Mouse (Mus musculus) C2C12 (cell line): ENCODE data around the gene Ino80b. TPM values are rescaled to one million over a fixed set of nuclear protein-coding genes. Genes with fewer than 3 reads are reported as not detected.

Source experiments
- H3K27me3 ChIP-seq: one replicate; pipeline ENCODE4 v1.6.1; 2011; ENCODE audit not compliant: control insufficient read depth, insufficient read depth, insufficient read length
- H3K36me3 ChIP-seq: one replicate; pipeline ENCODE4 v1.6.1; 2011; ENCODE audit not compliant: control insufficient read depth, insufficient read depth
- H3K4me3 ChIP-seq: one replicate; pipeline ENCODE4 v1.5.1; 2011; ENCODE audit warnings: mild to moderate bottlenecking, control low read depth; ENCODE audit not compliant: poor library complexity, insufficient read depth, severe bottlenecking
- H3K79me2 ChIP-seq: one replicate; pipeline ENCODE4 v1.6.1; 2011; ENCODE audit not compliant: control insufficient read depth, insufficient read depth
- H3K79me3 ChIP-seq: one replicate; pipeline ENCODE4 v1.6.1; 2011; ENCODE audit warnings: low read depth, control low read depth
- H3ac ChIP-seq: one replicate; pipeline ENCODE3; 2011; ENCODE audit warnings: low read depth; ENCODE audit not compliant: control insufficient read depth, insufficient read length
- CEBPB ChIP-seq: IDR thresholded peaks from one replicate; pipeline ENCODE4 v1.6.1; 2011; ENCODE audit warnings: low read depth, mild to moderate bottlenecking, control low read depth, moderate library complexity
- CTCF ChIP-seq: IDR thresholded peaks from one replicate; pipeline ENCODE4 v1.5.1; 2011; ENCODE audit not compliant: control insufficient read depth, insufficient read depth, insufficient read length
- FOSL1 ChIP-seq: IDR thresholded peaks from one replicate; pipeline ENCODE4 v1.8.0; 2011; ENCODE audit warnings: mild to moderate bottlenecking, low read length; ENCODE audit not compliant: poor library complexity, insufficient read depth, severe bottlenecking
- MAX ChIP-seq: IDR thresholded peaks from one replicate; pipeline ENCODE4 v1.6.1; 2011; ENCODE audit warnings: mild to moderate bottlenecking, control low read depth
- MYOD1 ChIP-seq: IDR thresholded peaks from one replicate; pipeline ENCODE4 v1.6.1; 2011; ENCODE audit warnings: low read depth; ENCODE audit not compliant: control insufficient read depth, insufficient read length
- MYOG ChIP-seq: IDR thresholded peaks from one replicate; pipeline ENCODE4 v1.6.1; 2011; ENCODE audit not compliant: control insufficient read depth, insufficient read length; ENCODE audit errors: extremely low read depth
- USF1 ChIP-seq: IDR thresholded peaks from one replicate; pipeline ENCODE4 v1.6.1; 2011; ENCODE audit warnings: low read depth, mild to moderate bottlenecking, control low read depth, moderate library complexity
- microRNA-seq: library from miRNA; unstranded; fragments of <30 nt; microRNA quantifications from one replicate; pipeline ENCODE4, GENCODE M21; 2019; ENCODE audit warnings: borderline microRNAs expressed
- polyA plus RNA-seq: library from polyadenylated mRNA; unstranded; fragments of >200 nt; fragmentation: generic; extraction: Trizol; gene quantifications from one replicate; pipeline ENCODE4 v1.2.1, GENCODE M21; 2012; ENCODE audit warnings: missing spikeins

The Ino80b gene
- polyA plus RNA-seq, 1 experiment, result 33.6 TPM

- peak overlapping the region; percentile 80 for H3K4me3 ChIP-seq
Observed at GRCm38 (mm10) chr6:83078324-83078858, 46.8 kb downstream of the Ino80b start.

GRCm38 (mm10) chr6:83077630-83078323 is 47.5 kb downstream of the Ino80b start, which contains the start of gene Pcgf1:
TSS of gene Pcgf1 (plus strand) at chr6:83077869.
- TF ChIP-seq USF1, result no peak
- no peak for TF ChIP-seq MYOD1
- no peak for TF ChIP-seq MYOG
- TF ChIP-seq CTCF, result no peak
- no peak for TF ChIP-seq MAX
- TF ChIP-seq CEBPB, result no peak
- no peak for TF ChIP-seq FOSL1
- Histone ChIP-seq H3K79me3 (peaks cover 6% of the 10 kb centered on the region), H3K4me3 (peak within 1 kb of the TSS; percentile 80)

More at GRCm38 (mm10) chr6:83078324-83078858, 46.8 kb downstream of the Ino80b start:
- Histone ChIP-seq H3K27me3 (no peaks in the 10 kb centered on the region), H3ac (peak overlapping the region; percentile 74), H3K79me3 (peaks cover 6% of the 10 kb centered on the region), H3K36me3 (peaks cover 13% of the 10 kb centered on the region), H3K79me2 (peaks cover 14% of the 10 kb centered on the region)
- TF ChIP-seq MAX (peak; percentile 26), CEBPB (no peak), USF1 (no peak), MYOD1 (no peak), FOSL1 (no peak), CTCF (peak; percentile 62)

GRCm38 (mm10) chr6:83074979-83075378 is 50.3 kb downstream of the Ino80b start:
- no peak overlapping the region for H3ac ChIP-seq
- no peak overlapping the region for H3K4me3 ChIP-seq
- H3K27me3 ChIP-seq, result peaks cover 30% of the 10 kb centered on the region
- peaks cover 8% of the 10 kb centered on the region for H3K36me3 ChIP-seq
- TF ChIP-seq FOSL1 (no peak), CEBPB (no peak), MYOG (no peak), CTCF (no peak), MYOD1 (no peak), USF1 (no peak), MAX (no peak)
- peaks cover 14% of the 10 kb centered on the region for H3K79me2 ChIP-seq
- peaks cover 6% of the 10 kb centered on the region for H3K79me3 ChIP-seq

More at GRCm38 (mm10) chr6:83077630-83078323, 47.5 kb downstream of the Ino80b start, which contains the start of gene Pcgf1:
- Histone ChIP-seq H3ac (peak within 1 kb of the TSS; percentile 95), H3K27me3 (peaks cover 2% of the 10 kb centered on the region), H3K79me2 (peaks cover 14% of the 10 kb centered on the region), H3K36me3 (peaks cover 13% of the 10 kb centered on the region)

Small RNAs within 50 kb of the gene (microRNA-seq; reads per million reads assigned to microRNA genes)
- gene Mir3470a, result not detected

Other genes with a start within 250 kb of the Ino80b start
- 0.23 TPM for gene Sema4f, start 185.7 kb downstream of the Ino80b start, polyA plus RNA-seq
- 2.4 TPM for gene M1ap, start 178.5 kb downstream of the Ino80b start, polyA plus RNA-seq
- gene Dok1, start 92.0 kb downstream of the Ino80b start, polyA plus RNA-seq, result 80.8 TPM
- gene Loxl3, start 91.3 kb downstream of the Ino80b start, polyA plus RNA-seq, result 23.0 TPM
- gene Aup1, start 70.9 kb downstream of the Ino80b start, polyA plus RNA-seq, result 166 TPM
- 119 TPM for gene Htra2, start 70.2 kb downstream of the Ino80b start, polyA plus RNA-seq
- gene Dqx1, start 67.6 kb downstream of the Ino80b start, polyA plus RNA-seq, result 0.15 TPM
- 0.19 TPM for gene Tlx2, start 55.1 kb downstream of the Ino80b start, polyA plus RNA-seq
- 9.5 TPM for gene Pcgf1, start 47.6 kb downstream of the Ino80b start, polyA plus RNA-seq
- gene Lbx2, start 39.1 kb downstream of the Ino80b start, polyA plus RNA-seq, result 0.11 TPM
- gene Ccdc142, start 23.8 kb downstream of the Ino80b start, polyA plus RNA-seq, result 0.75 TPM
- 0.98 TPM for gene Gm42688, start 23.8 kb downstream of the Ino80b start, polyA plus RNA-seq
- gene Mrpl53, start 16.4 kb downstream of the Ino80b start, polyA plus RNA-seq, result 145 TPM
- 32.5 TPM for gene Mogs, start 9.9 kb downstream of the Ino80b start, polyA plus RNA-seq
- 82.4 TPM for gene Wbp1, start 3.9 kb downstream of the Ino80b start, polyA plus RNA-seq
- 42.1 TPM for gene Rtkn, start 10.0 kb upstream of the Ino80b start, polyA plus RNA-seq
- gene Wdr54, start 31.0 kb upstream of the Ino80b start, polyA plus RNA-seq, result 9.5 TPM
- 1.1 TPM for gene 1700003E16Rik, start 31.0 kb upstream of the Ino80b start, polyA plus RNA-seq
- 83.0 TPM for gene Dctn1, start 40.5 kb upstream of the Ino80b start, polyA plus RNA-seq
- gene Slc4a5, start 94.4 kb upstream of the Ino80b start, polyA plus RNA-seq, result 0.04 TPM
- 120 TPM for gene Mthfd2, start 200.5 kb upstream of the Ino80b start, polyA plus RNA-seq
- 30.8 TPM for gene Mob1a, start 200.6 kb upstream of the Ino80b start, polyA plus RNA-seq
- 111 TPM for gene Bola3, start 223.7 kb upstream of the Ino80b start, polyA plus RNA-seq